Mouse (Mus musculus): ENCODE data around the gene Rab21.
A peak's percentile ranks its signal among the peaks of the same experiment; 100 is the strongest.

- TF ChIP-seq CEBPB (IDR thresholded peaks at IDR 0.05; ENCODE audit: insufficient read depth, poor library complexity, severe bottlenecking) (no peak), POLR2A (IDR thresholded peaks at IDR 0.05; ENCODE audit: insufficient read length, low read depth) (no peak), MYOG (IDR thresholded peaks at IDR 0.05; ENCODE audit: control insufficient read depth in 1 of 3, insufficient read depth in 1 of 3, insufficient read length in 2 of 3, low read depth in 2 of 3) (no peak), REST (IDR thresholded peaks at IDR 0.05; ENCODE audit: insufficient read depth, insufficient read length) (no peak), MYOD1 (IDR thresholded peaks at IDR 0.05; ENCODE audit: control insufficient read depth in 1 of 3, insufficient read length in 2 of 3, low read depth in 2 of 3) (no peak), POLR2AphosphoS2 (IDR thresholded peaks at IDR 0.05; ENCODE audit: insufficient read length, low read depth) (peak; percentile 63), MAX (IDR thresholded peaks at IDR 0.05; ENCODE audit: low read depth) (no peak), E2F4 (IDR thresholded peaks at IDR 0.05; ENCODE audit: insufficient read depth) (no peak)
These were observed 31.2 kb downstream of the Rab21 start for GRCm38 (mm10) chr10:115284170-115284569.
